Mouse (Mus musculus) regulatory T cell (primary cell): ENCODE data around the gene Reep6.

ENCODE experiments used
- in situ Hi-C: fragments of 300-600 bp; cut with MboI, MseI; formaldehyde crosslinking; loops from one replicate; pipeline ENCODE4 v1.15.1; 2025; ENCODE audit warnings: high pct_unique_total_duplicates

Gene Reep6

GRCm38 (mm10) chr10:80329273-80330081 lies at the start of gene Reep6, which contains the start of gene Pcsk4:
Reep6 (plus strand) TSS chr10:80329953.
Pcsk4 (minus strand) TSS chr10:80329498.
- in situ Hi-C loops, result no loop called here

- in situ Hi-C loops, result no loop called here
Observed at GRCm38 (mm10) chr10:80281304-80281703, 48.4 kb upstream of the Reep6 start.

DNA sequence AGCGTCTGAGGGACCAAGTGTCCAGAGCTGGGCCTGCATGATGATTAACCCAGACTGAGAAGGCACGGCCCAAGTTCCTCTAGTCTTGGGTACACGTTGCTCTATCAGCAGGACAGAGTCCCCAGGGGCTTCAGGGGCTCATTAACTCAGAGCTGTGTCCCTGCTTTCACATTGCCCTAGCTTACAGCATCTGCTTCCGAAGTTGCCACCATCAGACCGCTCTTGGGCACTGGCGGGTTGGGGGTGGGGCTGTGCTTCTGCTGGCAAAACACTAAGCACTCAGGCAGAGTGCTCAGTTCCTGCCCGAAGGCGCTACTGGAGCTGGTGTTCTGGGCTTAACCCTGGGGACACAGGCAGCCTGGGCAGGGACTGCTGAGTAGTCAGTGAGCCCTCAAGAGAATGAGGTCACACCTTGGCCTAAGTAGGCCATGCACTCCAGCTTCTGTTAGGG lies 47.8 kb upstream of the Reep6 start:
- in situ Hi-C loops, result no loop called here

- in situ Hi-C loops, result no loop called here
Observed at GRCm38 (mm10) chr10:80282481-80283441, 47.0 kb upstream of the Reep6 start.

GRCm38 (mm10) chr10:80285222-80286070 lies 44.3 kb upstream of the Reep6 start:
- in situ Hi-C loops, result no loop called here

- in situ Hi-C loops, result no loop called here
Observed at GRCm38 (mm10) chr10:80288097-80288496, 41.7 kb upstream of the Reep6 start.

DNA sequence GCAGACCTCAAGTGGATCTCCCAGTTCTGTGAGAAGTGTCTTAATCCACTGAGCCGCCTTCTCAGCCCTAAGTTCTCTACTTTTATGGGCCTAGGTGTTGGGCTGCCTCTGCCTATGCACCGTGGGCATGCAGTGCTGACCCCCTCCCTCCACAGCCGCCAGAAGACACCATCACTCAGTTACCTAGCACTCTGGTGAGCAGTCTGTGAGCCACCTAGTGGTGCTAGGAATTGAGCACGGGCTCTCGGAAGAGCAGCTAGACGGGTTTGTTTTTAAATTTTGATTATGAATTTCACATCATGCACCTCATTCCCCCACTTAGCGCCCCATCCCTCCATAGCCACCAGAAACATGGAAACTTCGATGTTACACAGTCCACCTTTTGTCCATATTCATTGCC lies 41.1 kb upstream of the Reep6 start:
- in situ Hi-C loops, result no loop called here

- in situ Hi-C loops, result no loop called here
Observed at GRCm38 (mm10) chr10:80292251-80293146, 37.3 kb upstream of the Reep6 start, which contains the start of gene Rps15. Rps15 (plus strand) TSS chr10:80292453.

GRCm38 (mm10) chr10:80293325-80293724 lies 36.4 kb upstream of the Reep6 start:
- in situ Hi-C loops, result no loop called here

GRCm38 (mm10) chr10:80294311-80294710 lies 35.4 kb upstream of the Reep6 start:
- in situ Hi-C loops, result no loop called here

- in situ Hi-C loops, result no loop called here
Observed at GRCm38 (mm10) chr10:80294788-80295303, 34.9 kb upstream of the Reep6 start.

DNA sequence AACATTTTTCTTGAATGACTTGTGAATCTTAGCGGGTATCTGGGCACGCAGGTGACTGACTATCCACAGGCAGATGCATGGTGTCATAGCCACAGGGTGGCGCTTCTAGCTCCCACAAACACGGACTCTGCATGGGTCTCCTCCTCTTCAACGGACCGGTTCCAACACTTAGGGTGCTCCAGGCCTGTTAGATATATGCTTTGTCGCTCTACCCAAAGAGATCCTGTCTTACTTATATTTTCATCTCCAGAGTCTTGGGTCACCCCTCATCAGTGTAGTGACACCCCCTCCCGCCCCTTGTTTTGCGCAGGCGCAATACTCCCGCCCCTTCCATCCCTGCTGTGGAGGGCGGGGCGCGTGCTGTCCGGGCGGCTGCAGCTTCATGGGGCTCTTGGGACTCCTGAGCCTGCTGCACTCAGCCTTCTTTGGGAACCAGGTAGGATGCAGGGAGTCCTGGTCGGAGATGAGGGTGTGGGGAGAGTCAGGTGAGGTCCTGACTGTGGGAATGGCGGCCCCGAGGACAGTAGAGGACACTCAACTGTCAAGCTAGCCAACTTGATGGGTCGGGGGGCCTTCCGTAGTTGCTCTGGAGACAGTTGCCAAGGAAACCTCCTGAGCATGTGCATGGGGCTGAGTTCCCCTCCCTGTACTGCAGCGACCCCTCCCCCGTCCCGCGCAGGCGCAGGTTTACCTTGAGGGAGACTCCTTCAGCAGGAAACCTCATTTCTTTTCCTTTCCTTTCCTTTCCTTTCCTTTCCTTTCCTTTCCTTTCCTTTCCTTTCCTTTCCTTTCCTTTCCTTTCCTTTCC lies 33.9 kb upstream of the Reep6 start, which contains the start of gene Apc2:
Apc2 (plus strand) TSS at position 360 of the 808 bp plus-strand sequence.
- in situ Hi-C loops, result no loop called here

GRCm38 (mm10) chr10:80296824-80297223 lies 32.9 kb upstream of the Reep6 start:
- in situ Hi-C loops, result no loop called here

GRCm38 (mm10) chr10:80297526-80298133 lies 32.1 kb upstream of the Reep6 start:
- in situ Hi-C loops, result no loop called here

DNA sequence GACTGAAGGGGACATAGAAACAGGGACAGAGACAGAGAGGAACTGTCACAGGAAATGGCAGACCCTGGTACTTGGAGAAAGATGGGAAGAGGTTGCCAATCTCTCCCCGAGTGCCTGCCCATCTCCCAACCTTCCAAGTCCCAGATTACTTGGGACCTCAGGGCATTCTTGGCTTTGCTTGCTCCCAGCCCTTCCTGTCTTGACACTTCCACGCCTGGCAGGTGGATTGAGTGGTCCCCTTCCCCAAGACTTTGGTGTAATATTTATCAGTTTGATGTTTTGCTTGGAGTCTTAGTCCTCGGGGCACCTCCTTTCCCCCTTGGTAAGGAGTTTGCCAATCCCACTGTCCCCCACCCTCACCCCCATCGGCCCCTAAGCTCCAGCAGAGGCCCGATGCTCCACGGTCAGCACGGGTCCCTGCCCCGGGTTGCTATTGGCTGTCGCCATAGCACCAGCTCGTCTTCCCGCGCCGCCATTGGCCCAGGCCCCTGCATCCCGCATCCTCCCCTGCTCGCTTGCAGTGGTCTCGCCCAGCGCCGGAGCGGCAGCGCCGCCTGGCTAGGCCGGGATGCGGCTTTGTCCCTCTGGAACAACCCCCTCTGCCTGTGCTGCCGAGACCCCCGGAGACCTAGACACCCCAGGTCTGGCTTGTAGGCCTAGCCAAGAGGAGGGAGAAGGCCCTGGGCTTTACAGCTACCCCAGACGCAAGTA lies 31.0 kb upstream of the Reep6 start:
- in situ Hi-C loops, result no loop called here

GRCm38 (mm10) chr10:80299301-80299700 lies 30.5 kb upstream of the Reep6 start:
- in situ Hi-C loops, result no loop called here

- in situ Hi-C loops, result no loop called here
Observed at GRCm38 (mm10) chr10:80299824-80300223, 29.9 kb upstream of the Reep6 start.

- in situ Hi-C loops, result no loop called here
Observed at GRCm38 (mm10) chr10:80300672-80301181, 29.0 kb upstream of the Reep6 start.
